Mouse (Mus musculus) midbrain, postnatal 0 days (tissue): ENCODE data around the gene Patj. TPM values are rescaled to one million over a fixed set of nuclear protein-coding genes. Genes with fewer than 3 reads are reported as not detected.

Experiments
- ATAC-seq: fragments of 200-750 bp; cut with Nextera tagmentation; 2 replicates; pipeline ENCODE4 v1.8.0; 2017; ENCODE audit warnings: moderate number of reproducible peaks, mild to moderate bottlenecking, moderate TSS enrichment, moderate library complexity; ENCODE audit not compliant: low FRiP score
- DNase-seq: peaks from one replicate; pipeline ENCODE4 v3.0.0-alpha.2; 2015; ENCODE audit warnings: low spot score
- H3K27ac ChIP-seq: fragments of 300-500 bp; sonication (generic); 2 replicates; pipeline ENCODE4 v1.5.1; 2014; ENCODE audit warnings: low read depth, mild to moderate bottlenecking, low read length, mixed read lengths
- H3K27me3 ChIP-seq: fragments of 300-500 bp; sonication (generic); 2 replicates; pipeline ENCODE4 v1.6.1; 2014; ENCODE audit warnings: low read length, control low read depth, mixed read lengths; ENCODE audit not compliant: insufficient read depth
- H3K36me3 ChIP-seq: fragments of 300-500 bp; sonication (generic); 2 replicates; pipeline ENCODE4 v1.6.1; 2014; ENCODE audit warnings: low read length, control low read depth, mixed read lengths; ENCODE audit not compliant: insufficient read depth
- H3K4me1 ChIP-seq: fragments of 300-500 bp; sonication (generic); 2 replicates; pipeline ENCODE4 v1.6.1; 2014; ENCODE audit warnings: mild to moderate bottlenecking, control low read depth, antibody characterized with exemption, low read length, mixed read lengths; ENCODE audit not compliant: insufficient read depth
- H3K4me2 ChIP-seq: fragments of 300-500 bp; sonication (generic); 2 replicates; pipeline ENCODE4 v1.6.1; 2014; ENCODE audit warnings: low read depth, mild to moderate bottlenecking, low read length, mixed read lengths; ENCODE audit not compliant: poor library complexity, severe bottlenecking
- H3K4me3 ChIP-seq: fragments of 300-500 bp; sonication (generic); 2 replicates; pipeline ENCODE4 v1.5.1; 2014; ENCODE audit warnings: low read depth, mild to moderate bottlenecking, low read length, moderate library complexity
- H3K9ac ChIP-seq: fragments of 300-500 bp; sonication (generic); replicated peaks from 2 replicates; pipeline ENCODE4 v1.6.1; 2014; ENCODE audit warnings: mild to moderate bottlenecking, low read length, moderate library complexity, mixed read lengths; ENCODE audit not compliant: poor library complexity, severe bottlenecking
- H3K9me3 ChIP-seq: fragments of 300-500 bp; sonication (generic); 2 replicates; pipeline ENCODE4 v1.6.1; 2016; ENCODE audit warnings: low read length, control low read depth
- CTCF ChIP-seq: IDR thresholded peaks from 2 replicates; pipeline ENCODE4 v1.5.1; 2016; ENCODE audit warnings: antibody characterized with exemption, mild to moderate bottlenecking
- WGBS: fragments of 180-500 bp; shearing (Covaris S2); extraction: QIAGEN DNeasy Blood & Tissue Kit; methylation state at CpG from one replicate; pipeline ENCODE4 v1.1.7; 2014; 5-methylcytosine and 5-hydroxymethylcytosine counted together
- polyA plus RNA-seq: library from polyadenylated mRNA; unstranded; fragments of >200 nt; fragmentation: Nextera tagmentation; extraction: Ambion mirVana; gene quantifications from 2 replicates; pipeline ENCODE4 v1.2.1, GENCODE M21; 2015
- total RNA-seq: library from RNA; depleted of rRNA; stranded (reverse); fragments of >200 nt; gene quantifications from 2 replicates; pipeline ENCODE4 v1.2.3, GENCODE M21; 2014

Patj gene
- total and polyA plus RNA-seq, 2 experiments from 2014 or later = 6.9 to 16.9 TPM

- ATAC-seq = 0 out of 2 replicates have a peak, but pooled peaks have one; percentile 22
- Histone ChIP-seq H3K36me3 (no peaks in the 10 kb centered on the region), H3K4me2 (no peak overlapping the region), H3K4me1 (no peaks in the 10 kb centered on the region), H3K4me3 (no peak overlapping the region), H3K27ac (0 out of 2 replicates have a peak overlapping the region, but pooled peaks have one; percentile 21), H3K27me3 (no peaks in the 10 kb centered on the region), H3K9me3 (no peaks in the 10 kb centered on the region), H3K9ac (no peak overlapping the region)
- TF ChIP-seq CTCF = no peak
- 45% methylated on average over 9 of the region's 9 CpGs for WGBS
- DNase-seq = no peak
Measured at GRCm38 (mm10) chr4:98688520-98688919, 292.9 kb downstream of the Patj start.

GRCm38 (mm10) chr4:98689988-98690387 lies 294.4 kb downstream of the Patj start:
- no peaks in the 10 kb centered on the region for H3K27me3 ChIP-seq
- H3K4me2 ChIP-seq = no peak overlapping the region
- H3K9ac ChIP-seq = no peak overlapping the region
- peak; percentile 25 for TF ChIP-seq CTCF
- H3K4me1 ChIP-seq = no peaks in the 10 kb centered on the region
- ATAC-seq (no peak), DNase-seq (no peak)
- no peaks in the 10 kb centered on the region for H3K9me3 ChIP-seq
- WGBS = 100% methylated on average over 1 of the region's 1 CpGs
- no peak overlapping the region for H3K27ac ChIP-seq
- H3K4me3 ChIP-seq = no peak overlapping the region
- H3K36me3 ChIP-seq = no peaks in the 10 kb centered on the region

GRCm38 (mm10) chr4:98693465-98694185 lies 298.0 kb downstream of the Patj start:
- no peaks in the 10 kb centered on the region for H3K27me3 ChIP-seq
- no peak for DNase-seq
- no peak for ATAC-seq
- no peak overlapping the region for H3K4me3 ChIP-seq
- H3K9me3 ChIP-seq = no peaks in the 10 kb centered on the region
- no peak overlapping the region for H3K27ac ChIP-seq
- no peak overlapping the region for H3K4me2 ChIP-seq
- H3K36me3 ChIP-seq = no peaks in the 10 kb centered on the region
- no peaks in the 10 kb centered on the region for H3K4me1 ChIP-seq
- WGBS = 54% methylated on average over 9 of the region's 9 CpGs
- TF ChIP-seq CTCF = no peak
- H3K9ac ChIP-seq = no peak overlapping the region

GRCm38 (mm10) chr4:98697932-98698331 lies 302.3 kb downstream of the Patj start:
- ATAC-seq (no peak), DNase-seq (no peak)
- Histone ChIP-seq H3K9me3 (no peaks in the 10 kb centered on the region), H3K4me1 (no peaks in the 10 kb centered on the region), H3K27ac (no peak overlapping the region), H3K36me3 (no peaks in the 10 kb centered on the region), H3K9ac (no peak overlapping the region), H3K4me3 (no peak overlapping the region), H3K27me3 (no peaks in the 10 kb centered on the region), H3K4me2 (no peak overlapping the region)
- 88% methylated on average over 4 of the region's 4 CpGs for WGBS
- TF ChIP-seq CTCF = no peak

- Histone ChIP-seq H3K36me3 (no peaks in the 10 kb centered on the region), H3K27ac (no peak overlapping the region), H3K9ac (no peak overlapping the region), H3K4me1 (no peaks in the 10 kb centered on the region), H3K9me3 (no peaks in the 10 kb centered on the region), H3K4me2 (no peak overlapping the region), H3K4me3 (no peak overlapping the region), H3K27me3 (no peaks in the 10 kb centered on the region)
- DNase-seq (no peak), ATAC-seq (no peak)
- WGBS = 59% methylated on average over 2 of the region's 3 CpGs
- no peak for TF ChIP-seq CTCF
Measured at GRCm38 (mm10) chr4:98698921-98699320, 303.3 kb downstream of the Patj start.

- H3K9ac ChIP-seq = no peak overlapping the region
- H3K4me2 ChIP-seq = no peak overlapping the region
- no peak overlapping the region for H3K4me3 ChIP-seq
- WGBS = 89% methylated on average over 3 of the region's 3 CpGs
- TF ChIP-seq CTCF = no peak
- no peaks in the 10 kb centered on the region for H3K4me1 ChIP-seq
- ATAC-seq (no peak), DNase-seq (no peak)
- H3K27me3 ChIP-seq = no peaks in the 10 kb centered on the region
- H3K27ac ChIP-seq = no peak overlapping the region
- H3K9me3 ChIP-seq = no peaks in the 10 kb centered on the region
- no peaks in the 10 kb centered on the region for H3K36me3 ChIP-seq
Measured at GRCm38 (mm10) chr4:98700156-98700555, 304.6 kb downstream of the Patj start.
